Mouse (Mus musculus) Patski (cell line): Measurements from ENCODE around the gene Coro7. TPM values are rescaled to one million over a fixed set of nuclear protein-coding genes. Genes with fewer than 3 reads are reported as not detected.
A peak's percentile ranks its signal among the peaks of the same experiment; 100 is the strongest.

Experiments used
- ATAC-seq: fragments of 100-300 bp; one replicate; pipeline ENCODE4 v1.8.0; 2021
- CTCF ChIA-PET: fragments of 350-600 bp; sonication (Branson Sonifier 250); formaldehyde crosslinking; loops from one replicate; lab custom pipeline; 2022; ENCODE audit warnings: inconsistent platforms; lab: Charles Lee
- POLR2A ChIA-PET: fragments of 350-600 bp; sonication (Branson Sonifier 250); formaldehyde crosslinking; loops from one replicate; lab custom pipeline; 2022; ENCODE audit warnings: antibody characterized with exemption, inconsistent platforms; lab: Charles Lee
- DNase-seq: peaks from one replicate; pipeline ENCODE4 v3.0.0-alpha.2; 2011; ENCODE audit warnings: low read depth, low spot score
- H3K27me3 ChIP-seq: fragments of 371-371 bp; one replicate; pipeline ENCODE4 v1.5.1; 2021
- CTCF ChIP-seq: fragments of 100-300 bp; IDR thresholded peaks from one replicate; pipeline ENCODE4 v1.5.1; 2021
- in situ Hi-C: fragments of 300-500 bp; cut with MboI; formaldehyde crosslinking; loops from 3 replicates; pipeline ENCODE4 v1.11.1; 2018; ENCODE audit warnings: low pct_unique_long_range_greater_than_20kb, mixed read lengths
- polyA plus RNA-seq: library from polyadenylated mRNA; unstranded; gene quantifications from one replicate; pipeline ENCODE4 v1.2.3, GENCODE M21; 2021

Gene Coro7
- polyA plus RNA-seq, result 28.4 TPM

DNA sequence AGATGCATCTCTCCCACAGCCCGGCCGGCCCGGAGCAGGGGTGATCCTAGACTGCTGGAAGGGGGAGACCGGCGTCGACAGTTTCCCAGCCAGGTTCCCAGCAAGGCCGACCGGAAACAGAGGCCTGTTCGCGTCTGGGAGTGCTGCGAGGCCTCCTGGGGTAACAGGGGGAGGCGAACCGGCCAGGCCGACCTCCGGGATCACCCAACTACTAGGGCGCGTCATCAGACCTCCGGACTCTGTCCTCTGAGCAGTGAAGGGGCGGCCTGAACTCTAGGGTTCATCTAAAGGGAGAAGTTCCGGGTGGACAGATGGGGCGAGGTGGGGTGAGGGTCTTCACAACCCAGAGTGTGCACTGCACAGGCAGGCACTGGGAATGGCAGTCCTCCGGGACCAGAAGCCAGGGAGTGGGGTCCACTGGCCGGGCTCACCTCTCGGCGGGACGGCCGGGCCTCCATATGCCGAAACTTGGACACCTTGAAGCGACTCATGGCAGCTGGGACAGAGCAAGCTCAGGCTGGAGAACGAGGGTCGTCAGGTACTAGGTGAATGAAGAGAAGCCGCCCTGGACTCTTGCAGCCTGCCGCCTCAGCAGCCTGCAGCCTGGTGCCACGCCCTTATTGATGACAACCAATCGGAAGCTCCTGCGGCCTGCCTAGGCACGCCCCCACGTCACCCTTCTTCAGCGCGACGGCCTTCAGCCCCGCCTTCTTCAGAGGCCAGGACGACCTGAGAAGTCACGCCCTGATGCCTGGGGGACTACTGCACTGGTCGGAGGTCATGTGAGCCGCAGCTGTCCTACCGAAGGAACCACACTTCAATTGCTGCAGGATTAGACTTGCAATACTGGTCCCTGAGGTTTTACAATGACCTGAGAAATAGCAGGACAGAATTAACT, at the start of gene Coro7:
Coro7 (minus strand) TSS at position 657 of the 898 bp plus-strand sequence.
- ATAC-seq (peak; percentile 82), DNase-seq (peak; percentile 53)
- TF ChIP-seq CTCF, result no peak
- ChIA-PET POLR2A (no interaction called here), CTCF (interaction anchor here (1.5 to 2.7 kb wide), 2 partner anchors 12 to 48 kb away, joined by 4 to 13 read pairs; no protein-coding TSS in a partner anchor)
- in situ Hi-C loops, result loop anchor here (25.0 kb wide), 1 partner anchor 458 kb away; the partner anchor contains the start of genes Ppl and Sec14l5
- H3K27me3 ChIP-seq, result no peaks in the 10 kb centered on the region

DNA sequence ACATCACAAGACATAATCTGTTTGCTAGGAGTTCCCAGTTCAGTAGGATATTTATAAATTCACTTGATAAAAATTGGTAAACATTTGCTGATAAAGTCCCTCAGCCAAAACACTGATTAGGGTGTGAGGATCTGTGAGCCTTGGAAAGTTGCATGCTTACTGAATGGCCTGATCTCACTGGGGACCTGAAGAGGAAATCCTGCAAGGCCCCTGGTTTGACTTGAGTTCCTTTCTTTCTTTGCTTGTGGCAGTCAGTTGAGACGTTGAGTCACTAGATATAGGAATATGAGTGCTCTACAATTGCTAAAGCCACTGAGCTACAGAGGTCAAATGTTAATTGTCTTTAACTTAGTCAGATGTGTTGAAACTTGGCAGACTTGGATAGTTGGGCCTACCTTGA, 48.4 kb upstream of the Coro7 start:
- no peaks in the 10 kb centered on the region for H3K27me3 ChIP-seq
- ATAC-seq (no peak), DNase-seq (no peak)
- POLR2A ChIA-PET, result no interaction called here
- in situ Hi-C loops, result no loop called here
- CTCF ChIA-PET, result no interaction called here
- TF ChIP-seq CTCF, result no peak

DNA sequence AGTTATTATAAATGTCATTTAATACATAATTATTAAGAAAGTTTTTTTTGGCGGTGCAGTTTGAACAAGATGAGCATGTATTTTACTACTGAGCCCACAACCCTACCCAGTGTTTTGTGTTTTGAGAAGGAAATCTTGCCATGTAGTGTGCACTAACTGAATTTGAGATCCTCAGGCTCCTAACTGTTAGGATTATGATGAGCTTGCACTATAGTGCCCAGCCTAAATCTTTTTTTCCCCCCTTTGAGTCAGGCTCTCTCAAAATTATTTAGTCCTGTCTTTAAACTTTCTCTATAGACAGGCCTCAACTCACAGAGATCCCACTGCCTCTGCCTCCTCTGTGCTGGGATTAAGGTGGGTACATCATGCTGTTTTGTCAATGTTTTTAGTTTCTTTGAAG, 47.9 kb upstream of the Coro7 start:
- no peaks in the 10 kb centered on the region for H3K27me3 ChIP-seq
- CTCF ChIA-PET, result no interaction called here
- in situ Hi-C loops, result no loop called here
- ATAC-seq (no peak), DNase-seq (no peak)
- TF ChIP-seq CTCF, result no peak
- POLR2A ChIA-PET, result no interaction called here

DNA sequence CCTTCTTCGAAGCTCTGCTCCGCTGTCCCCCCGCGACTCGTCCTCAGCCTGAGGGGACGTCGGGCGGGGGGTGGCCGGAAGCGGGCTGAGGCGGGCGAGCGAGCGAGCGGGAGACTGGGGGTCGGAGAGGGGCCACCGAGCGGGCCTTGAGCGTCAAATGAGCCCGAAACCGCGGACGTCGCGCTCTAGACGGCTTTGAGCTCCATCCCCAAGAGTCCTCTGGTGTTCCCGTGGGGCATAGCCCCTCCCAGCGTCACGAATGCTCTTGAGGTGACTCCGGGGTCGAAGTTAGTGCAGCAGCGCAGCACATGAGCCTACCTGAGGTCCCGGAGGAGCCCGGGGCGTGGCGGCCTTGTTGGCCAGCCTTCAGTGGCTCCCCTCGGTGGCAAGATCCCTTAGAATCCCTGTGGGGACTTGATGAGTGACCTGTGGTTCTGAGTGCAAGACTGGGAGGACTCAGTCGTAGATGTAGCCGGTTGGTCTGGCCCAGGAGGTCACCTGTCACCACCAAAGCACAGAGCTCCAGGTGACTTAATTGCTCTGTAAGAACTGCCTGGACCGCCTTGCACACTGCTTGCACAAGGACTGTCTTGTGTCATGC, 47.1 kb upstream of the Coro7 start:
- no peaks in the 10 kb centered on the region for H3K27me3 ChIP-seq
- ATAC-seq (peak; percentile 45), DNase-seq (no peak)
- in situ Hi-C loops, result no loop called here
- ChIA-PET POLR2A (interaction anchor here (0.7 to 0.9 kb wide), 3 partner anchors 38 to 60 kb away, joined by 3 read pairs; no protein-coding TSS in a partner anchor), CTCF (no interaction called here)
- TF ChIP-seq CTCF, result no peak

- no peak for TF ChIP-seq CTCF
- ChIA-PET CTCF (interaction anchor here (1.7 kb wide), 1 partner anchor 66 kb away, joined by 3 read pairs; no protein-coding TSS in a partner anchor), POLR2A (interaction anchor here (0.7 to 0.9 kb wide), 3 partner anchors 38 to 61 kb away, joined by 3 read pairs; no protein-coding TSS in a partner anchor)
- no peak for DNase-seq
- peak; percentile 92 for ATAC-seq
- in situ Hi-C loops, result no loop called here
- H3K27me3 ChIP-seq, result no peaks in the 10 kb centered on the region
Observed at GRCm38 (mm10) chr16:4725780-4726527, 46.4 kb upstream of the Coro7 start, which contains the start of gene Hmox2. Gene Hmox2, plus strand, starts transcription at chr16:4726361.

- ATAC-seq, result no peak
- H3K27me3 ChIP-seq, result no peaks in the 10 kb centered on the region
- CTCF ChIA-PET, result interaction anchor here (1.7 kb wide), 1 partner anchor 66 kb away, joined by 3 read pairs; no protein-coding TSS in a partner anchor
- TF ChIP-seq CTCF, result no peak
- POLR2A ChIA-PET, result interaction anchor here (0.6 kb wide), 1 partner anchor 28 kb away, joined by 3 read pairs; no protein-coding TSS in a partner anchor
- DNase-seq, result no peak
- in situ Hi-C loops, result no loop called here
Observed at GRCm38 (mm10) chr16:4725266-4725665, 45.7 kb upstream of the Coro7 start.

GRCm38 (mm10) chr16:4722915-4723209, 43.3 kb upstream of the Coro7 start:
- TF ChIP-seq CTCF, result no peak
- no peaks in the 10 kb centered on the region for H3K27me3 ChIP-seq
- ChIA-PET POLR2A (no interaction called here), CTCF (interaction anchor here (0.8 kb wide), 2 partner anchors 10 to 140 kb away, joined by 3 read pairs; no protein-coding TSS in a partner anchor)
- no peak for ATAC-seq
- in situ Hi-C loops, result no loop called here
- no peak for DNase-seq

GRCm38 (mm10) chr16:4722128-4722914, 42.7 kb upstream of the Coro7 start:
- no peak for ATAC-seq
- ChIA-PET POLR2A (no interaction called here), CTCF (interaction anchor here (0.8 kb wide), 2 partner anchors 10 to 141 kb away, joined by 3 read pairs; no protein-coding TSS in a partner anchor)
- no peak for TF ChIP-seq CTCF
- no peaks in the 10 kb centered on the region for H3K27me3 ChIP-seq
- in situ Hi-C loops, result no loop called here
- no peak for DNase-seq

- peak; percentile 79 for ATAC-seq
- POLR2A ChIA-PET, result no interaction called here
- CTCF ChIA-PET, result no interaction called here
- DNase-seq, result no peak
- in situ Hi-C loops, result loop anchor here (5.0 kb wide), 1 partner anchor 68 kb away; no protein-coding TSS in a partner anchor
- H3K27me3 ChIP-seq, result no peaks in the 10 kb centered on the region
- TF ChIP-seq CTCF, result no peak
Observed at GRCm38 (mm10) chr16:4718753-4719518, 39.4 kb upstream of the Coro7 start, which contains the start of gene Nmral1. Gene Nmral1, minus strand, starts transcription at chr16:4719356.
